Mouse (Mus musculus) heart, postnatal 4 days (tissue): ENCODE data around the gene Aarsd1. TPM values are rescaled to one million over a fixed set of nuclear protein-coding genes. Genes with fewer than 3 reads are reported as not detected.

ENCODE experiments used
- DNase-seq: peaks from one replicate; pipeline ENCODE4 v3.0.0; 2021
- microRNA-seq, 2 experiments: library from miRNA; unstranded; fragments of <30 nt; microRNA quantifications; one replicate each; pipeline ENCODE4 v1.2.0; 2021 to 2022
- total RNA-seq, 2 experiments: library from RNA; stranded (reverse); gene quantifications; 2 replicates each; pipeline ENCODE4 v1.2.3; 2021

The Aarsd1 gene
- total RNA-seq, 2 experiments from 2014 or later, result 25.0 to 27.1 TPM

GRCm38 (mm10) chr11:101374421-101374938, 42.9 kb downstream of the Aarsd1 start:
- DNase-seq, result no peak

GRCm38 (mm10) chr11:101370141-101370540, 47.3 kb downstream of the Aarsd1 start:
- no peak for DNase-seq

GRCm38 (mm10) chr11:101367326-101367935, 50.0 kb downstream of the Aarsd1 start, which contains the start of gene G6pc:
Gene G6pc, plus strand, starts transcription at chr11:101367561.
- no peak for DNase-seq

- no peak for DNase-seq
Measured at GRCm38 (mm10) chr11:101364531-101364931, 52.9 kb downstream of the Aarsd1 start.

- no peak for DNase-seq
Measured at GRCm38 (mm10) chr11:101360651-101361113, 56.7 kb downstream of the Aarsd1 start.

GRCm38 (mm10) chr11:101359776-101360175, 57.6 kb downstream of the Aarsd1 start:
- DNase-seq, result no peak

- DNase-seq, result no peak
Measured at GRCm38 (mm10) chr11:101357505-101358182, 59.8 kb downstream of the Aarsd1 start.

Small RNA genes within 50 kb of the gene (microRNA-seq; reads per million reads assigned to microRNA genes)
- 4.7 to 5.2 reads per million in 2 experiments for gene Mir6929

Other genes with a start within 250 kb of the Aarsd1 start
- 1 to 10 TPM; 1.5 to 1.6 TPM for gene Cntnap1, start 247.1 kb downstream of the Aarsd1 start, total RNA-seq
- 10 to 100 TPM; 23.1 to 27.3 TPM for gene Plekhh3, start 246.3 kb downstream of the Aarsd1 start, total RNA-seq
- gene Ccr10, start 242.2 kb downstream of the Aarsd1 start, total RNA-seq, result not detected
- 10 to 100 TPM; 14.7 to 15.0 TPM for gene Ezh1, start 191.2 kb downstream of the Aarsd1 start, total RNA-seq
- gene Ramp2, start 171.6 kb downstream of the Aarsd1 start, total RNA-seq, result 100 to 1,000 TPM; 122 to 134 TPM
- gene Vps25, start 163.9 kb downstream of the Aarsd1 start, total RNA-seq, result 10 to 100 TPM; 87.6 to 88.7 TPM
- gene Wnk4, start 157.0 kb downstream of the Aarsd1 start, total RNA-seq, result 1 to 10 TPM; 4.5 to 7.2 TPM
- gene Cntd1, start 138.6 kb downstream of the Aarsd1 start, total RNA-seq, result under 1 TPM; 0.41 to 0.47 TPM
- 10 to 100 TPM; 86.3 to 90.1 TPM for gene Coa3, start 138.5 kb downstream of the Aarsd1 start, total RNA-seq
- gene Becn1, start 115.3 kb downstream of the Aarsd1 start, total RNA-seq, result 100 to 1,000 TPM; 103 to 106 TPM
- 100 to 1,000 TPM in 1 of 2 experiments, 10 to 100 TPM in 1; 88.7 to 103 TPM for gene Psme3, start 101.4 kb downstream of the Aarsd1 start, total RNA-seq
- 1 to 10 TPM; 2.9 to 3.2 TPM for gene Aoc2, start 92.6 kb downstream of the Aarsd1 start, total RNA-seq
- 10 to 100 TPM; 29.5 to 31.3 TPM for gene Aoc3, start 87.0 kb downstream of the Aarsd1 start, total RNA-seq
- gene G6pc, start 50.1 kb downstream of the Aarsd1 start, total RNA-seq, result not detected
- 1 to 10 TPM; 3.0 to 8.8 TPM for gene Gm27029, start 7.2 kb upstream of the Aarsd1 start, total RNA-seq
- 10 to 100 TPM in 1 of 2 experiments, 1 to 10 TPM in 1; 9.0 to 12.4 TPM for gene Rundc1, start 7.5 kb upstream of the Aarsd1 start, total RNA-seq
- 10 to 100 TPM; 50.6 to 52.8 TPM for gene Ptges3l, start 7.7 kb upstream of the Aarsd1 start, total RNA-seq
- gene Rpl27, start 24.7 kb upstream of the Aarsd1 start, total RNA-seq, result 10 to 100 TPM; 69.0 to 72.5 TPM
- 10 to 100 TPM; 12.0 to 13.1 TPM for gene Ifi35, start 30.8 kb upstream of the Aarsd1 start, total RNA-seq
- gene Rnd2, start 47.4 kb upstream of the Aarsd1 start, total RNA-seq, result 10 to 100 TPM; 11.5 to 11.7 TPM
- 10 to 100 TPM; 59.5 to 60.4 TPM for gene Vat1, start 48.6 kb upstream of the Aarsd1 start, total RNA-seq
- 10 to 100 TPM; 10.6 to 10.9 TPM for gene Brca1, start 134.3 kb upstream of the Aarsd1 start, total RNA-seq
- gene Nbr1, start 134.5 kb upstream of the Aarsd1 start, total RNA-seq, result 100 to 1,000 TPM; 116 to 120 TPM
- gene Tmem106a, start 164.6 kb upstream of the Aarsd1 start, total RNA-seq, result 1 to 10 TPM; 7.9 TPM
- gene Gm11634, start 181.6 kb upstream of the Aarsd1 start, total RNA-seq, result not detected
- 10 to 100 TPM; 29.2 to 35.0 TPM for gene Rdm1, start 209.6 kb upstream of the Aarsd1 start, total RNA-seq
- gene Arl4d, start 247.9 kb upstream of the Aarsd1 start, total RNA-seq, result 10 to 100 TPM; 17.9 to 20.5 TPM